Mouse (Mus musculus): ENCODE results near the gene Nxpe2. TPM values are rescaled to one million over a fixed set of nuclear protein-coding genes. Genes with fewer than 3 reads are reported as not detected.

Gene Nxpe2
- total RNA-seq, 2 experiments from 2014 or later: 1.2 to 1.7 TPM

DNA sequence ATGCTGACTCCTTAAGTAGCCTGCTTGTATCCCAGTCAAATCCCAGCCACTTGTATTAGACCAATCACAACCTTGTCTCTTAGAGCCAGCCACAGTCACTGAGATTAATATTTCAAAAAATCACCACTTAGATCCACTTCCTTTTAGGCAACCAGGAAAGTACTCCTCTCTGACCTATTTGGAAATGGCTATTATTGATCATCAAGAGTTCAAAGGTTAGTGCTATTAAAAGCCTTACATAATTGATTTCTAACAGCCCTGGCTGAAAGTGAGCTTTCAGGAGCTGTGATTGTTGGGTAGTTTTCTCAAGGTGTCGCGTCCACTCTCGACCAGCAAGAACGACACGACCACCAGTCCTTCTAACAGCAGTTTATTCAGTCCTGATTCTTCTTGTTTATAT lies 42.0 kb downstream of the Nxpe2 start:
- DNase-seq: no peak
- intact Hi-C loops (cut with DNase I): no loop called here

DNA sequence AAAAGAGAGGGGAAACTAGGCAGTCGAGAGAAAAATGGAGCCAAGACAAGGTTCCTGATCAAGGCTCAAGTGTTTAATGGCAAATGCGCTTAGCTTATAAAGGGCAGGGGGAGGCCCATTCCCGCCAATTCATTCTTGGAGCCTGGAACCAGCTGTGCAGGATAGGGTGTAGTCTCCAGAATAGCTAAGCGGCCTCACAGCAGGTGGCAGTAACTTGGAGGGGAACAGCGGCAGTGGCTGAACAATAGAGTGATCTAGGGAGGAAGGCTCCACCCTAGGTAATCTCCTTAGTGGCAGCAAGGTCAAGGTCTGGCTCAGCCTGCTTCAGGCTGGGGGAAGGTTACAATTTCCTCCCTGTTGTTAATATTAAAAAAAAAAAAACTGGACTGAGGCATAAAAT lies 49.7 kb downstream of the Nxpe2 start:
- DNase-seq: peak; percentile 32 to 34
- intact Hi-C loops (cut with DNase I): loop anchor here (1.0 to 2.0 kb wide), 2 partner anchors 23 to 51 kb away; no protein-coding TSS in a partner anchor

DNA sequence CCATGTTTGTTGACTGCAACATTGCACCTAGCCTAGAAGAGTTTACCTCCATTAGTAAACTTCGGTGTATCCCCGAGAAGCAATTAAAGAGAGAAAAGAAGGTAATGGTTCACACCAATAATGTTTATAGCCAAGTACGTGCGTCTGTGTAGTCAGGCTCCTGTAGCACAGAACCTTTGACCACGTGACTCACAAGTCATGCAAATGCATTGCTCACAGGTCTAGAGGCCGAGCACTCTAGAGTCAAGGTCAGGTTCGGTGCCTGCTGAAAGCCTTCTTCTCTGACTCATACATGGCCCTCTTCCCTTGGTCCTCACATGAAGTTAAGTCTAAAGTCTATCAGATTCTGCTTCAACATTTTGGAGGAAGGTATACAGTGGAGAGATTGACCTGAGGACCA lies 54.3 kb downstream of the Nxpe2 start:
- intact Hi-C loops (cut with DNase I): no loop called here
- DNase-seq: no peak

- DNase-seq: no peak
- intact Hi-C loops (cut with DNase I): no loop called here
Observed at GRCm38 (mm10) chr9:48294754-48295153, 58.5 kb downstream of the Nxpe2 start.

GRCm38 (mm10) chr9:48290281-48290680 lies 63.0 kb downstream of the Nxpe2 start:
- DNase-seq: no peak
- intact Hi-C loops (cut with DNase I): no loop called here

- intact Hi-C loops (cut with DNase I): no loop called here
- DNase-seq: no peak
Observed at GRCm38 (mm10) chr9:48284221-48284620, 69.0 kb downstream of the Nxpe2 start.

DNA sequence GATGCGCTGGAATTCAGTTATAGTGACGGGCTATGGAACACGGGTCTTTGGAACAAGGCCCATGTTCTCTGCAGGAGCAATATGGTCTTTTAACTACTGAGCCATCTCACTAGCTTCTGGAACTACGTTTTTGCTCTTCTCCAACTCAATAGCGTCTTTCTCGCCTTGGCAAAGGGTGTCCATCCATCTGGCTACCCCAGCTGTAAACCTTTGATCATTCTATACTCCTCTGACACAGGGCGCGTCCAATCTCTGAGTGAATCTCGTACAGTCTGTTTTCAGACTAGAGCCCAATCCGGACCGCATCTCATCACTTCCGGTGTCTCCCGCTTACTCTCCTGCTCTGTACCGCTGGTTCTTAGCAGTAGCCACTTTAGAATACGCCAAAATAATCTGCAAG lies 76.4 kb downstream of the Nxpe2 start:
- intact Hi-C loops (cut with DNase I): no loop called here
- DNase-seq: no peak

Other genes with a start within 250 kb of the Nxpe2 start
- gene Nxpe4, start 191.4 kb downstream of the Nxpe2 start, total RNA-seq (2021): 1 to 10 TPM; 7.2 to 8.4 TPM
- gene Rexo2, start 127.2 kb upstream of the Nxpe2 start, total RNA-seq (2021): 10 to 100 TPM; 62.4 to 67.1 TPM
- 10 to 100 TPM; 24.0 to 24.1 TPM for gene Rbm7, start 141.8 kb upstream of the Nxpe2 start, total RNA-seq (2021)
- gene Gm5617, start 142.0 kb upstream of the Nxpe2 start, total RNA-seq (2021): 10 to 100 TPM; 28.3 to 33.0 TPM